Mouse (Mus musculus): ENCODE results near the gene C2cd3. TPM values are rescaled to one million over a fixed set of nuclear protein-coding genes. Genes with fewer than 3 reads are reported as not detected.

C2cd3 gene
- total and polyA plus RNA-seq, 2 experiments from 2014 or later: 8.1 to 26.6 TPM

- Histone ChIP-seq H3K27ac (ENCODE audit: low read depth, low read length) (peak overlapping the region; percentile 18; the same call in 1 of the 2 replicates), H3K4me1 (ENCODE audit: insufficient read depth, low read length) (peaks cover 12% of the 10 kb centered on the region; the same call in 1 of the 2 replicates), H3K4me3 (ENCODE audit: low read depth, low read length) (peak overlapping the region; percentile 34), H3K27me3 (ENCODE audit: insufficient read depth, low read length) (no peaks in the 10 kb centered on the region), H3K36me3 (ENCODE audit: insufficient read depth, low read length) (0 out of 2 replicates have a peak, but pooled peaks cover 3% of the 10 kb centered on the region), H3K9ac (replicated peaks; ENCODE audit: low read length, poor library complexity, severe bottlenecking) (no peak overlapping the region), H3K9me3 (ENCODE audit: low read length) (no peaks in the 10 kb centered on the region), H3K4me2 (ENCODE audit: low read depth, low read length, poor library complexity, severe bottlenecking) (peak overlapping the region; percentile 58)
- TF ChIP-seq CTCF (IDR thresholded peaks at IDR 0.05): no peak
- DNase-seq (ENCODE audit: low spot score) (peak; percentile 71), ATAC-seq (ENCODE audit: low FRiP score) (no peak)
- 40% methylated on average over 19 of the region's 19 CpGs for WGBS
These were observed 121.7 kb downstream of the C2cd3 start for GRCm38 (mm10) chr7:100493484-100494414.

- Histone ChIP-seq H3K4me2 (ENCODE audit: low read depth, low read length, poor library complexity, severe bottlenecking) (peak overlapping the region; percentile 58; the same call in 1 of the 2 replicates), H3K9me3 (ENCODE audit: low read length) (no peaks in the 10 kb centered on the region), H3K4me1 (ENCODE audit: insufficient read depth, low read length) (peaks cover 12% of the 10 kb centered on the region; the same call in 1 of the 2 replicates), H3K27me3 (ENCODE audit: insufficient read depth, low read length) (no peaks in the 10 kb centered on the region), H3K9ac (replicated peaks; ENCODE audit: low read length, poor library complexity, severe bottlenecking) (no peak overlapping the region), H3K27ac (ENCODE audit: low read depth, low read length) (0 out of 2 replicates have a peak overlapping the region, but pooled peaks have one; percentile 18), H3K36me3 (ENCODE audit: insufficient read depth, low read length) (0 out of 2 replicates have a peak, but pooled peaks cover 3% of the 10 kb centered on the region), H3K4me3 (ENCODE audit: low read depth, low read length) (no peak overlapping the region)
- TF ChIP-seq CTCF (IDR thresholded peaks at IDR 0.05): no peak
- ATAC-seq (ENCODE audit: low FRiP score): no peak
- no peak for DNase-seq (ENCODE audit: low spot score)
- 88% methylated on average over 7 of the region's 7 CpGs for WGBS
These were observed 122.4 kb downstream of the C2cd3 start for GRCm38 (mm10) chr7:100494415-100494831.

- peaks cover 12% of the 10 kb centered on the region; the same call in 1 of the 2 replicates for H3K4me1 ChIP-seq (ENCODE audit: insufficient read depth, low read length)
- no peak; the same call in 1 of the 2 replicates for ATAC-seq (ENCODE audit: low FRiP score)
- H3K4me3 ChIP-seq (ENCODE audit: low read depth, low read length): no peak overlapping the region
- no peaks in the 10 kb centered on the region for H3K9me3 ChIP-seq (ENCODE audit: low read length)
- H3K27ac ChIP-seq (ENCODE audit: low read depth, low read length): peak overlapping the region; percentile 89
- H3K4me2 ChIP-seq (ENCODE audit: low read depth, low read length, poor library complexity, severe bottlenecking): peak overlapping the region; percentile 13
- no peak for TF ChIP-seq CTCF (IDR thresholded peaks at IDR 0.05)
- WGBS: 35% methylated on average over 8 of the region's 8 CpGs
- 0 out of 2 replicates have a peak, but pooled peaks cover 3% of the 10 kb centered on the region for H3K36me3 ChIP-seq (ENCODE audit: insufficient read depth, low read length)
- no peak for DNase-seq (ENCODE audit: low spot score)
- H3K9ac ChIP-seq (replicated peaks; ENCODE audit: low read length, poor library complexity, severe bottlenecking): no peak overlapping the region
- H3K27me3 ChIP-seq (ENCODE audit: insufficient read depth, low read length): no peaks in the 10 kb centered on the region
These were observed 123.0 kb downstream of the C2cd3 start for GRCm38 (mm10) chr7:100495042-100495441.

GRCm38 (mm10) chr7:100495581-100496251, 123.7 kb downstream of the C2cd3 start:
- no peaks in the 10 kb centered on the region for H3K9me3 ChIP-seq (ENCODE audit: low read length)
- no peak overlapping the region for H3K4me3 ChIP-seq (ENCODE audit: low read depth, low read length)
- DNase-seq (ENCODE audit: low spot score): peak; percentile 93
- ATAC-seq (ENCODE audit: low FRiP score): peak; percentile 90
- peaks cover 12% of the 10 kb centered on the region; the same call in 1 of the 2 replicates for H3K4me1 ChIP-seq (ENCODE audit: insufficient read depth, low read length)
- peak overlapping the region; percentile 13 for H3K4me2 ChIP-seq (ENCODE audit: low read depth, low read length, poor library complexity, severe bottlenecking)
- TF ChIP-seq CTCF (IDR thresholded peaks at IDR 0.05): peak; percentile 31
- WGBS: 24% methylated on average over 11 of the region's 11 CpGs
- peak overlapping the region; percentile 89 for H3K27ac ChIP-seq (ENCODE audit: low read depth, low read length)
- 0 out of 2 replicates have a peak, but pooled peaks cover 3% of the 10 kb centered on the region for H3K36me3 ChIP-seq (ENCODE audit: insufficient read depth, low read length)
- H3K9ac ChIP-seq (replicated peaks; ENCODE audit: low read length, poor library complexity, severe bottlenecking): no peak overlapping the region; the same call in 1 of the 2 replicates
- no peaks in the 10 kb centered on the region for H3K27me3 ChIP-seq (ENCODE audit: insufficient read depth, low read length)

- Histone ChIP-seq H3K27me3 (ENCODE audit: insufficient read depth, low read length) (no peaks in the 10 kb centered on the region), H3K4me1 (ENCODE audit: insufficient read depth, low read length) (peaks cover 12% of the 10 kb centered on the region; the same call in 1 of the 2 replicates), H3K9ac (replicated peaks; ENCODE audit: low read length, poor library complexity, severe bottlenecking) (no peak overlapping the region; the same call in 1 of the 2 replicates), H3K27ac (ENCODE audit: low read depth, low read length) (peak overlapping the region; percentile 89), H3K4me2 (ENCODE audit: low read depth, low read length, poor library complexity, severe bottlenecking) (no peak overlapping the region), H3K4me3 (ENCODE audit: low read depth, low read length) (no peak overlapping the region), H3K9me3 (ENCODE audit: low read length) (no peaks in the 10 kb centered on the region), H3K36me3 (ENCODE audit: insufficient read depth, low read length) (0 out of 2 replicates have a peak, but pooled peaks cover 3% of the 10 kb centered on the region)
- TF ChIP-seq CTCF (IDR thresholded peaks at IDR 0.05): no peak
- DNase-seq (ENCODE audit: low spot score) (no peak), ATAC-seq (ENCODE audit: low FRiP score) (no peak)
- 78% methylated on average over 6 of the region's 6 CpGs for WGBS
These were observed 124.3 kb downstream of the C2cd3 start for GRCm38 (mm10) chr7:100496371-100496770.
